Mouse (Mus musculus) layer of hippocampus, adult 2 months (tissue): ENCODE data around the gene Mrpl22. TPM values are rescaled to one million over a fixed set of nuclear protein-coding genes. Genes with fewer than 3 reads are reported as not detected.
"Not testable (repeated sequence)": the region's sequence is repeated elsewhere in the genome, so short reads cannot be mapped to it uniquely, and the experiment has no call there.

Experiments
- DNase-seq, 2 experiments: peaks; one replicate each; pipeline ENCODE4 v3.0.0; 2022; ENCODE audit warnings: low spot score in 2 of 2
- H3K27ac ChIP-seq: fragments of 200-600 bp; 2 replicates; pipeline ENCODE4 v1.8.1; 2022
- H3K4me3 ChIP-seq: fragments of 200-600 bp; 2 replicates; pipeline ENCODE4 v1.8.1; 2022; ENCODE audit warnings: mild to moderate bottlenecking
- CTCF ChIP-seq: fragments of 200-600 bp; conservative IDR thresholded peaks from 2 replicates; pipeline ENCODE4 v1.8.1; 2022; ENCODE audit warnings: antibody characterized with exemption, mild to moderate bottlenecking, moderate library complexity
- total RNA-seq, 2 experiments: library from RNA; stranded (reverse); gene quantifications; 2 replicates each; pipeline ENCODE4 v1.2.3; 2021

Mrpl22 gene
- total RNA-seq, 2 experiments from 2014 or later = 31.4 to 39.5 TPM

DNA sequence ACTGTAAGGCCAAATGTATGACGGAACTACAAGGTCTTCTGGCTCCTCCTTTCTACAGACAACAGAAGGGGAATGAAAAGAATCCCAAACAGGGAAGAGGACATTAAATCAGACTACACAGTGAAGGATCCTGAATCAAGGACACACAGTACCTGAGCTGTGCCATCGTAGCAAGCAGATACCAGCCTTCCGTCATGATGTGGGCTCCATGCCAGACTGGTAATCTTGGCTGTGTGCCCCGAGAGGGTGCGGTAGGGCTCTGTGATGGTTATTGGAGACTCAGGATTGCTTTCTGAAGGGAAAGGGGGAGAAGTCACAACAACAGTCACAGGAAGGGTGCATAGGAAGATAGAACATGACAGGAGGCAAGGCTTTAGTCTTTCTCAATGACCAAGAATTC is 25.2 kb upstream of the Mrpl22 start:
- no peak overlapping the region for H3K4me3 ChIP-seq
- H3K27ac ChIP-seq = no peak overlapping the region
- DNase-seq = no peak
- TF ChIP-seq CTCF = no peak

DNA sequence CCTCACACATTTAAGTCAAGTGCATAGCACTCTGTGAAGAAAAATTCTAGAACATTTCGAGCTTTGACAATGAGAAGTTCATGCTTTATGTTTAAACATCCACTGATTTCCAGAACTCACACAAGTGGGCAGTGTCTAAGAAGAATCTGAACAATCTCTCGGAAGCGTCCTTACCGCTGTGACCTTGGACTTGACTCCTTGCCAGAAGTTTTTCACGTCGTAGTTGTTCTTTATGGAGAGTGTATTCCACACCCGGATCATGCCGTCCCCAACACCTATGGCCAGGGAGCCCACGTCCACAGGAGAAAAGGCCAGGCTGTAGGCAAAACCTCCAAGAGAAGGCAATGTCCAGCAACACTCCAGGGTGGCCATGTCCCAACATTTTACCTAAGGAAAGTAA is 16.0 kb upstream of the Mrpl22 start:
- TF ChIP-seq CTCF = no peak
- no peak for DNase-seq
- H3K4me3 ChIP-seq = no peak overlapping the region
- H3K27ac ChIP-seq = no peak overlapping the region

GRCm38 (mm10) chr11:58156871-58157270 is 14.6 kb upstream of the Mrpl22 start:
- no peak for DNase-seq
- Histone ChIP-seq H3K4me3 (no peak overlapping the region), H3K27ac (no peak overlapping the region)
- no peak for TF ChIP-seq CTCF

- DNase-seq = no peak
- TF ChIP-seq CTCF = peak; percentile 63
- H3K4me3 ChIP-seq = no peak overlapping the region
- no peak overlapping the region for H3K27ac ChIP-seq
Measured at GRCm38 (mm10) chr11:58165072-58165471, 6.4 kb upstream of the Mrpl22 start.

- no peak for TF ChIP-seq CTCF
- Histone ChIP-seq H3K4me3 (peak overlapping the region; percentile 99), H3K27ac (peak overlapping the region; percentile 63; the same call in 1 of the 2 replicates)
- DNase-seq = no peak
Measured at GRCm38 (mm10) chr11:58167822-58168166, 3.7 kb upstream of the Mrpl22 start.

GRCm38 (mm10) chr11:58168167-58168915 is 3.1 kb upstream of the Mrpl22 start, which contains the start of gene Gemin5:
Gene Gemin5 (minus strand): TSS chr11:58168539.
- TF ChIP-seq CTCF = peak; percentile 34
- Histone ChIP-seq H3K27ac (peak within 1 kb of the TSS; percentile 63; the same call in 1 of the 2 replicates), H3K4me3 (peak within 1 kb of the TSS; percentile 99)
- DNase-seq = peak; percentile 76 to 87

- no peak overlapping the region for H3K4me3 ChIP-seq
- H3K27ac ChIP-seq = no peak overlapping the region
- TF ChIP-seq CTCF = no peak
- no peak for DNase-seq
Measured at GRCm38 (mm10) chr11:58169666-58170065, 1.8 kb upstream of the Mrpl22 start.

GRCm38 (mm10) chr11:58179563-58179962 is 8.1 kb downstream of the Mrpl22 start:
- Histone ChIP-seq H3K27ac (no peak overlapping the region), H3K4me3 (no peak overlapping the region)
- peak; percentile 79 for TF ChIP-seq CTCF
- peak; percentile 83 to 84 for DNase-seq

DNA sequence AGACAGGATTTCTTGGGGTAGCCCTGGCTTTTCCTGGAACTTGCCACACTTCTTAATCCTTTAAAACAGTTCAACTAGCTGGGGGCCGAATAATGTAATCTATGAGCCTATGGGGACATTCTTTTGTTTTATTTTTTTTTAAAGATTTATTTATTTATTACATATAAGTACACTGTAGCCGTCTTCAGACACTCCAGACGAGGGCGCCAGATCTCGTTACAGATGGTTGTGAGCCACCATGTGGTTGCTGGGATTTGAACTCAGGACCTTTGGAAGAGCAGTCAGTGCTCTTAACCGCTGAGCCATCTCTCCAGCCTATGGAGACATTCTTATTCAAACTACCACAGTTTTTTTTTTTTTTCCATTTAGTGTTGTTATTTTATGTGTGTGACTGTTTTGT is 8.5 kb downstream of the Mrpl22 start:
- H3K27ac ChIP-seq, H3K4me3 ChIP-seq, DNase-seq: not testable (repeated sequence)

- Histone ChIP-seq H3K4me3 (no peak overlapping the region), H3K27ac (no peak overlapping the region)
- no peak for TF ChIP-seq CTCF
- no peak for DNase-seq
Measured at GRCm38 (mm10) chr11:58180756-58181155, 9.3 kb downstream of the Mrpl22 start.

- Histone ChIP-seq H3K27ac (no peak overlapping the region), H3K4me3 (no peak overlapping the region)
- no peak for DNase-seq
- no peak for TF ChIP-seq CTCF
Measured at GRCm38 (mm10) chr11:58183579-58183978, 12.1 kb downstream of the Mrpl22 start.

DNA sequence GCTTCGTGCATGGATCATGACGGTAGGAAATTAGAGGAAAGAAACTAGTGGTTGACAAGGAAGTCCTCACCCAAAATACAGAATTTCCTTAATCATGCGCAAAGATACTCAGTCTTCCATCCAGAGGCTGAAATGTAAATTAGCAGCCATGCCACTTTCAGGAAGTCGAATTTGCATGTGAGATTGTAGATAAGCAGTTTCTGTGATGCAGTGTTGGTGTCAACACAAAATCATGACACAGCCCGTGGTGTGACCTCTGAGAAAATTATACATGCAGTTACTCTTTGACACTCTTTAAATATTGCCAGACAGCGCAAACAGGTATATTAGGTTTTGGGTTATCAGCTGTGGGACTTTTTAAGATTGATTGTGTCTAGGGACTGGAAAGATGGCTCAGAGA is 18.2 kb downstream of the Mrpl22 start:
- Histone ChIP-seq H3K4me3 (no peak overlapping the region), H3K27ac (no peak overlapping the region)
- DNase-seq = no peak
- no peak for TF ChIP-seq CTCF

- no peak for TF ChIP-seq CTCF
- DNase-seq = no peak
- H3K27ac ChIP-seq = no peak overlapping the region
- no peak overlapping the region for H3K4me3 ChIP-seq
Measured at GRCm38 (mm10) chr11:58193326-58193725, 21.9 kb downstream of the Mrpl22 start.

DNA sequence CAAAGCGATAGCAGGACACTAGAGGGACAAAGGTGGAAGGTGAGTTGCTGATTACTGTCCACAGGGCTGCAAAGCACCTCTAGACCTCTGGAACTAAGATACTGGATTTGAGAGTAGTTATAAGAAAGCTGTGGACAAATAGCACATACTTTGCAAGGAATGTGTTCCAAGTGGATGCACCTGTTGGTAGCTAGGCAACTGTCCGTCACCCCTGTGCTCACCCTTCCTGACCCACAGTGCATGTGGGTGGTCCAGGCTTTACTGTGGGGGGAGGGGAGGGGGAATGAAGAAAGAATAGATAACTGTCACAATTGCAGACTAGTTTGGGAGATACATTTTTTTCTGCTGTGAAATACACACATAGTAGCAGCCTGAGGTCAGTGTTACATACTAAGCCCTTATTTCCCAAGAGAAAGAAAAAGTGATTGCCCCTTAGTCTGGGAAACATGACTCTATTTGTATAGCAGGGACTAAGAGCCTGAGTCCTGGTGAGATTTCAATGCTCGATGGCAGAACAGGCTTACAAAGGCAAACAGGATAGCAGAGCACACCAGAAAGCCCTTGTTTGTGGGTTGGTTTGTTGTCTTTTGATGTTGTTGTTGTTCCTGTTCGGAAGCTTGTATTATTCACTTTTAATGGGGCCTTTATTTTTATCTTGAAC is 22.5 kb downstream of the Mrpl22 start:
- no peak for TF ChIP-seq CTCF
- Histone ChIP-seq H3K27ac (no peak overlapping the region), H3K4me3 (no peak overlapping the region)
- DNase-seq = no peak
